Mouse (Mus musculus) ES-CJ7 (cell line): ENCODE data around the gene Anp32a.

Experiments
- DNase-seq: peaks from one replicate; pipeline ENCODE4 v3.0.0; 2011; ENCODE audit warnings: low read depth, low spot score

The Anp32a gene

GRCm38 (mm10) chr9:62341123-62341486 lies at the start of gene Anp32a:
Gene Anp32a (plus strand): TSS chr9:62341293.
- peak; percentile 96 for DNase-seq

GRCm38 (mm10) chr9:62295006-62295698 lies 45.9 kb upstream of the Anp32a start:
- DNase-seq, result peak; percentile 83

- DNase-seq, result no peak
Measured at GRCm38 (mm10) chr9:62296891-62297290, 44.2 kb upstream of the Anp32a start.

- no peak for DNase-seq
Measured at GRCm38 (mm10) chr9:62315556-62315955, 25.5 kb upstream of the Anp32a start.

GRCm38 (mm10) chr9:62318729-62319128 lies 22.4 kb upstream of the Anp32a start:
- DNase-seq, result no peak

GRCm38 (mm10) chr9:62323816-62324215 lies 17.3 kb upstream of the Anp32a start:
- DNase-seq, result no peak

- DNase-seq, result no peak
Measured at GRCm38 (mm10) chr9:62325965-62326364, 15.1 kb upstream of the Anp32a start.

- no peak for DNase-seq
Measured at GRCm38 (mm10) chr9:62334298-62334825, 6.7 kb upstream of the Anp32a start.

GRCm38 (mm10) chr9:62335396-62335795 lies 5.7 kb upstream of the Anp32a start:
- no peak for DNase-seq

GRCm38 (mm10) chr9:62337924-62338635 lies 3.0 kb upstream of the Anp32a start:
- peak; percentile 55 for DNase-seq

GRCm38 (mm10) chr9:62338636-62339191 lies 2.4 kb upstream of the Anp32a start:
- DNase-seq, result peak; percentile 76

- DNase-seq, result peak; percentile 30
Measured at GRCm38 (mm10) chr9:62340301-62341122, 581 bp upstream of the Anp32a start.

GRCm38 (mm10) chr9:62341701-62342440 lies 778 bp downstream of the Anp32a start:
- peak; percentile 51 for DNase-seq

- DNase-seq, result no peak
Measured at GRCm38 (mm10) chr9:62342441-62343191, 1.5 kb downstream of the Anp32a start.

GRCm38 (mm10) chr9:62343192-62343903 lies 2.3 kb downstream of the Anp32a start:
- peak; percentile 66 for DNase-seq

GRCm38 (mm10) chr9:62343904-62344491 lies 2.9 kb downstream of the Anp32a start:
- no peak for DNase-seq

GRCm38 (mm10) chr9:62344545-62344944 lies 3.5 kb downstream of the Anp32a start:
- peak; percentile 96 for DNase-seq

- DNase-seq, result no peak
Measured at GRCm38 (mm10) chr9:62345081-62345481, 4.0 kb downstream of the Anp32a start.
